Mouse (Mus musculus) MEL (cell line): ENCODE results near the gene Casp1.

Experiments
- CHD1 ChIP-seq: IDR thresholded peaks from 2 replicates; pipeline ENCODE4 v1.6.1; 2012; ENCODE audit warnings: low read depth, mild to moderate bottlenecking, inconsistent platforms, low read length, improper control_type of control experiment
- CTCF ChIP-seq, 3 experiments: IDR thresholded peaks in 2 of 3; conservative IDR thresholded peaks in 1 of 3; 2 replicates each; pipeline ENCODE4 v1.5.1; 2011 to 2012; ENCODE audit warnings: low read length in 3 of 3, low read depth in 2 of 3, mild to moderate bottlenecking in 2 of 3, improper control_type of control experiment in 1 of 3, inconsistent platforms in 1 of 3, mixed read lengths in 1 of 3, moderate library complexity in 1 of 3; ENCODE audit not compliant: control insufficient read depth in 1 of 3, insufficient read depth in 1 of 3, poor library complexity in 1 of 3, severe bottlenecking in 1 of 3
- EP300 ChIP-seq, 2 experiments: IDR thresholded peaks; 2 replicates each; pipeline ENCODE4 v1.6.1; 2011; ENCODE audit warnings: improper control_type of control experiment in 2 of 2, low read length in 2 of 2, low read depth in 1 of 2, mild to moderate bottlenecking in 1 of 2
- JUND ChIP-seq: IDR thresholded peaks from 2 replicates; pipeline ENCODE4 v1.6.1; 2011; ENCODE audit warnings: low read depth, mild to moderate bottlenecking, improper control_type of control experiment, low read length
- MXI1 ChIP-seq: IDR thresholded peaks from 2 replicates; pipeline ENCODE4 v1.6.1; 2011; ENCODE audit warnings: mild to moderate bottlenecking, low read depth, low read length, improper control_type of control experiment
- POLR2A ChIP-seq, 2 experiments: IDR thresholded peaks; 2 replicates each; pipeline ENCODE4 v1.6.1; 2011 to 2012; ENCODE audit warnings: low read length in 2 of 2, mild to moderate bottlenecking in 2 of 2, control low read depth in 1 of 2, improper control_type of control experiment in 1 of 2, low read depth in 1 of 2, moderate library complexity in 1 of 2; ENCODE audit not compliant: control insufficient read depth in 1 of 2, insufficient read depth in 1 of 2, poor library complexity in 1 of 2
- TCF12 ChIP-seq: IDR thresholded peaks from 2 replicates; pipeline ENCODE4 v1.6.1; 2014; ENCODE audit warnings: low read depth, mild to moderate bottlenecking, inconsistent platforms, low read length, improper control_type of control experiment, moderate library complexity

- TF ChIP-seq MXI1 (no peak), CHD1 (no peak), JUND (no peak), CTCF (IDR thresholded peaks at IDR 0.05 in 2 of 3, conservative IDR thresholded peaks at IDR 0.05 in 1 of 3; ENCODE audit: control insufficient read depth in 1 of 3, insufficient read depth in 1 of 3, low read depth in 2 of 3, low read length in 3 of 3, poor library complexity in 1 of 3, severe bottlenecking in 1 of 3) (no peak), EP300 (IDR thresholded peaks at IDR 0.05; ENCODE audit: low read depth in 1 of 2, low read length in 2 of 2) (no peak), POLR2A (IDR thresholded peaks at IDR 0.05; ENCODE audit: control insufficient read depth in 1 of 2, insufficient read depth in 1 of 2, low read depth in 1 of 2, low read length in 2 of 2, poor library complexity in 1 of 2) (no peak), TCF12 (no peak)
Measured at GRCm38 (mm10) chr9:5332441-5332840, 34.1 kb downstream of the Casp1 start.
